Mouse (Mus musculus) intestine, embryonic 14.5 days (tissue): ENCODE data around the gene Gmppb. TPM values are rescaled to one million over a fixed set of nuclear protein-coding genes. Genes with fewer than 3 reads are reported as not detected.

ENCODE experiments used
- ATAC-seq: fragments of 200-750 bp; cut with Nextera tagmentation; replicated peaks from 2 replicates; pipeline ENCODE4 v1.8.0; 2017; ENCODE audit warnings: low read depth, moderate number of reproducible peaks, moderate TSS enrichment, moderate library complexity; ENCODE audit not compliant: low FRiP score, low TSS enrichment
- DNase-seq: peaks from one replicate; pipeline ENCODE4 v3.0.0-alpha.2; 2018; ENCODE audit warnings: low spot score
- H3K27ac ChIP-seq: fragments of 300-500 bp; sonication (generic); 2 replicates; pipeline ENCODE4 v1.5.1; 2014; ENCODE audit warnings: low read depth, mild to moderate bottlenecking, control low read depth
- H3K27me3 ChIP-seq: fragments of 300-500 bp; sonication (generic); replicated peaks from 2 replicates; pipeline ENCODE4 v1.6.1; 2014; ENCODE audit warnings: low read length, control low read depth; ENCODE audit not compliant: control insufficient read depth, insufficient read depth
- H3K36me3 ChIP-seq: fragments of 300-500 bp; sonication (generic); 2 replicates; pipeline ENCODE4 v1.6.1; 2014; ENCODE audit warnings: low read length, control low read depth; ENCODE audit not compliant: control insufficient read depth, insufficient read depth
- H3K4me1 ChIP-seq: fragments of 300-500 bp; sonication (generic); replicated peaks from 2 replicates; pipeline ENCODE4 v1.6.1; 2014; ENCODE audit warnings: low read length, control low read depth, mixed read lengths; ENCODE audit not compliant: control insufficient read depth, insufficient read depth
- H3K4me2 ChIP-seq: fragments of 300-500 bp; sonication (generic); 2 replicates; pipeline ENCODE4 v1.6.1; 2014; ENCODE audit warnings: low read length
- H3K4me3 ChIP-seq: fragments of 300-500 bp; sonication (generic); 2 replicates; pipeline ENCODE4 v1.5.1; 2014; ENCODE audit warnings: low read depth, low read length, control low read depth, mixed read lengths
- H3K9ac ChIP-seq: fragments of 300-500 bp; sonication (generic); 2 replicates; pipeline ENCODE4 v1.6.1; 2014; ENCODE audit warnings: mild to moderate bottlenecking, low read length
- H3K9me3 ChIP-seq: fragments of 300-500 bp; sonication (generic); 2 replicates; pipeline ENCODE4 v1.6.1; 2016; ENCODE audit warnings: low read length, control low read depth; ENCODE audit not compliant: control insufficient read depth
- WGBS: fragments of 180-500 bp; shearing (Covaris S2); extraction: QIAGEN DNeasy Blood & Tissue Kit; methylation state at CpG from one replicate; pipeline ENCODE4 v1.1.7; 2014; 5-methylcytosine and 5-hydroxymethylcytosine counted together
- polyA plus RNA-seq: library from polyadenylated mRNA; unstranded; fragments of >200 nt; fragmentation: Nextera tagmentation; extraction: Ambion mirVana; gene quantifications from 2 replicates; pipeline ENCODE4 v1.2.1, GENCODE M21; 2014

Gmppb gene
- polyA plus RNA-seq, 1 experiment from 2014 or later, result 33.5 TPM

DNA sequence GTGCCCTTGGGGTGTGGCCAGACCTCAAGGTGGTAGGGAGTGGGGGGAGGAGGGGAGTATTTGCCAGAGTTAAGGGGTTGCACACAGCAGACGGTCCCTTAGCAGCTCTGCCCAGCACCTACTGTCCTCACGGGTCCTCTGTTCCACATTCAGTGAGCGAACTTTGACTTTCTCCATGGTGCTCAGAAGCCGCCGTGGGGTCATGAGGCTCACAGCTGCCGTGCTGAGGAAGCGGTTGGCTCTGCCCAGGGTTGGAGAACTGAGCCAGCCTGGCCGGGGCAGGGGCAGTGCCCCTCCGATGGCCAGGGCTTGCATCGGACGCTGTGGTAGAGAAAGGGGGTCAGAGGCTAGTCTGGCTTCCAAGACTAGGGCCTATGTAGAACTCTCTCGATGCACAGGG is 14.3 kb downstream of the Gmppb start:
- Histone ChIP-seq H3K27me3 (no peaks in the 10 kb centered on the region), H3K4me1 (no peaks in the 10 kb centered on the region), H3K4me3 (no peak overlapping the region), H3K9me3 (no peaks in the 10 kb centered on the region), H3K36me3 (peaks cover 36% of the 10 kb centered on the region), H3K27ac (no peak overlapping the region), H3K4me2 (no peak overlapping the region), H3K9ac (no peak overlapping the region)
- DNase-seq, result no peak
- 85% methylated on average over 12 of the region's 12 CpGs for WGBS
- no peak for ATAC-seq

DNA sequence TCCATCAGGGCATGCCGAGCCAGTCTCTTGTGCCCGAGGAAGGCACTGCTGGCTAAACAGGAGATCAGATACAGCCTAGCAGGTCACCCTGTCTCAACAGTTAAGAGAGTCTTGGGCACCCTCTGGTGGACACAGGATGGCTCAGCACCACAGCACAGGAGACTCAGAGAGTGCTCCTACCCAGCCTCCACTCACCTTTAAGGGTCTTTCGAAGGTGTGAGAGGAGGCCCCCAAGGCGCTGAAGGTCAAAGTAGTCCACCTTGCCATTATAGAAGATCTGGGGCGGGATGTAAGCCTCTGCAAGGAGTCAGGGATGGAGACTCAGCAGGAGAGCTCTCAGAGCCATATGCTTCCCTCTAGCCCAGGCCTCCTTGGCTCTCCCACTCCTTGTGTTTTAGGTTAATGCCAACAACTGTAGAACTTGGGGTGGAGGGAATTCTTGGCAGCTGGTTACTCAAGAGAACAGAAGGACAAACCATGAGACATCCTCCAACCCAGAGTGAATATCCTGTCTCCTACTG is 16.5 kb downstream of the Gmppb start:
- 49% methylated on average over 5 of the region's 5 CpGs for WGBS
- Histone ChIP-seq H3K4me1 (no peaks in the 10 kb centered on the region), H3K36me3 (peaks cover 29% of the 10 kb centered on the region), H3K9me3 (no peaks in the 10 kb centered on the region), H3K4me2 (no peak overlapping the region), H3K27me3 (no peaks in the 10 kb centered on the region), H3K4me3 (no peak overlapping the region), H3K9ac (no peak overlapping the region), H3K27ac (no peak overlapping the region)
- peak; percentile 73 for DNase-seq
- ATAC-seq, result no peak

DNA sequence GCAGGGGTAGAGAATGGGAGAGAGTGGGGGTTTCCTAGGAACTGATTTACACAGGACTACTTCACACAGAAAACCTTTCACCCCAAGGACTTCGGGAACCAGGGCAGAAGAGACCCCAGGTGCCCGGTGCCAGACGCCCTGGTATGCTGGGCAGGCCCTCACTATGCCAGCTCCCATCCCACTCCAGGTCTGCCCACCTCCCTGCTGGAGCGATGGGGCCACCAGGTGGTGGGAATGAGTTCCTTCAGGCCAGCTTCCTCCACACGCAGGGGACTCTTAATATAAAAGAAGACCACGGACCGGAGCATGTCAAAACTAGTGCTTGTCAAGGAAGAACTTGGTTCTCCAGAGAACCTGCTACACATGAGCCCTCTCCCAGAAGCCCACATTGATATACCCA is 18.2 kb downstream of the Gmppb start:
- no peak for ATAC-seq
- 83% methylated on average over 7 of the region's 7 CpGs for WGBS
- DNase-seq, result no peak
- Histone ChIP-seq H3K27ac (no peak overlapping the region), H3K9ac (no peak overlapping the region), H3K4me3 (no peak overlapping the region), H3K27me3 (no peaks in the 10 kb centered on the region), H3K9me3 (no peaks in the 10 kb centered on the region), H3K36me3 (peaks cover 38% of the 10 kb centered on the region), H3K4me1 (no peaks in the 10 kb centered on the region), H3K4me2 (no peak overlapping the region)

DNA sequence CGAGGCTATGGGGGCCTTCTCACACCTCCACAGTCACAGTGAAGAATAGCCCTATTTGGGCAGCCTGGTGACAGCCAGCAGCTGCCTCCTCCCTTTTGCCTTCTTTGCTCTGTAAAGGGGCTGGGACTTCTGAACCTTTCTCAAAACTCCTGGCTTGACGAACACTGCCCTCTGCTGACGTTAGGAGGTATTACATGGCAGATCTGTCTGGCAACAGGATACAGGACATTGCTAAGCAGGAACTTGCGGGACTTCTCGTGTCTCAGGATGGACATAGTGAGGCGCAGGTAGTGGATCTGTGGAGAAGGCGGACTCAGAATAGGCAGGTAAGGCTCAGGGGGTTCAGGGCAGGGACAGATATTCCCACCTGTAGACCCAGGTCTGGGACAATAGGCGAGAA is 18.9 kb downstream of the Gmppb start:
- Histone ChIP-seq H3K27ac (no peak overlapping the region), H3K4me3 (no peak overlapping the region), H3K4me2 (no peak overlapping the region), H3K9ac (no peak overlapping the region), H3K4me1 (no peaks in the 10 kb centered on the region), H3K36me3 (peaks cover 32% of the 10 kb centered on the region), H3K9me3 (no peaks in the 10 kb centered on the region), H3K27me3 (no peaks in the 10 kb centered on the region)
- WGBS, result 20% methylated on average over 8 of the region's 8 CpGs
- ATAC-seq (0 out of 2 replicates have a peak, but pooled peaks have one; percentile 33), DNase-seq (peak; percentile 96)

DNA sequence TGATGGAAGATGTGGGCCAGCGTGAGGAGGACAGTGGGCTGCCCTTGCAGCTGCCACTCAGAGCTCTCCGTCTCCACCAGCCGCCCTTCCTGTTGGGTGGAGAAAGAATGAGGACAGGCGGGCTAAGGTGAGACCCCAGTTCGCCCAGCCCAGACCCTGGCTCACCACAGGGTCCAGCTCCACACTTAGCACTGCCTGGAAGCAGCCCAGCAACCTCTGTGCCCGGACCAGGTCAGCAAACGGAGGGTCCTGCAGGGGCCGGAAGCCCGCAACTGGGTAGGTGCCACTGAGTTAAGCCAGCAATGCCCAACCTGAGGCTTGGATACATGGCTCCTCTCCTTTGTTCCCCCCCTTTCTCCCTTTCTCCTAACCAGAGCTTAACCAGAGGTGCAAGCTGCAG is 20.0 kb downstream of the Gmppb start:
- Histone ChIP-seq H3K36me3 (peaks cover 21% of the 10 kb centered on the region), H3K4me2 (no peak overlapping the region), H3K27me3 (no peaks in the 10 kb centered on the region), H3K9ac (no peak overlapping the region), H3K27ac (no peak overlapping the region), H3K4me3 (no peak overlapping the region), H3K4me1 (no peaks in the 10 kb centered on the region), H3K9me3 (no peaks in the 10 kb centered on the region)
- DNase-seq (no peak), ATAC-seq (no peak)
- WGBS, result 86% methylated on average over 9 of the region's 9 CpGs

DNA sequence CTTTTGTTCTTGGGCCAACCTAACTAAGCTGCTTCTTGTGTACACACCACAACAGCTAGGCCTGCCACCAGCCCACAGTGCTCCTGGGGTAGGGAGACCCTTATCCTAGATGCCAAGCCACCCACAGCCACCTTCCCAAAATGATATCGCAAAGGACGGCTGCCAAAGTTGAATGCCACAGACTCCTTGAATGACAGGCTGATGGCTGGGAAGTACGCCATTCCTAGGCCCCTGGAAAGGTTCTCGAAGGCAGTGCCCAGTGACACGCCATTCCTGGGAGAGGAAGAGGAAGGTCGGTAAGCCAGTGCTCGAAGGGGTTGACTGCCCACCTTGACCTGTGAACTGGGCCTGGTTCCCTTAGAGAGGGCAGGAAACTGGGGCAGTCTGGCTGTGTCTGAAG is 20.5 kb downstream of the Gmppb start:
- H3K4me3 ChIP-seq, result no peak overlapping the region
- H3K27ac ChIP-seq, result no peak overlapping the region
- DNase-seq, result no peak
- H3K36me3 ChIP-seq, result peaks cover 17% of the 10 kb centered on the region; the same call in 1 of the 2 replicates
- H3K4me1 ChIP-seq, result no peaks in the 10 kb centered on the region
- ATAC-seq, result no peak
- WGBS, result 89% methylated on average over 7 of the region's 7 CpGs
- H3K27me3 ChIP-seq, result no peaks in the 10 kb centered on the region
- no peaks in the 10 kb centered on the region for H3K9me3 ChIP-seq
- H3K4me2 ChIP-seq, result no peak overlapping the region
- H3K9ac ChIP-seq, result no peak overlapping the region

DNA sequence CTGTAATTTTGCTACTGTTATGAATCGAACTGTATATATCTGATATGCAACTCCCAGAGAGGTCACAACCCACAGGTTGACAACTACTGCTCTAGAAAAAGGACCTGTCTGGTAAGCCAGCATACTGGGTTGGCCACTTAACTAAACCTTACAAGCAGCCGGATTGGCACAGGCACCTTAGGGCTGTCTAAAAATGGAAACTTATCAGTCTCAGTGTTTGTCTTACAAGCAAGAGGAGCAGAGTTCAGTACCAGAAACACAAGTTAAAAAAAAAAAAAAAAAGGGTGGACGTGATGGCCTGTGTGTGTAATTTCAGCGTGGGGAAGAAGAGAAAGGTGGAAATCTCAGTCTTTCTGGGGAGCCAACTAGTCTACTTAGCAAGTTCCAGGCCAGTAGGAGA is 22.8 kb downstream of the Gmppb start:
- Histone ChIP-seq H3K27ac (no peak overlapping the region), H3K4me2 (no peak overlapping the region), H3K4me1 (no peaks in the 10 kb centered on the region), H3K36me3 (peaks cover 17% of the 10 kb centered on the region; the same call in 1 of the 2 replicates), H3K9me3 (no peaks in the 10 kb centered on the region), H3K4me3 (no peak overlapping the region), H3K27me3 (no peaks in the 10 kb centered on the region), H3K9ac (no peak overlapping the region)
- DNase-seq, result no peak
- no peak for ATAC-seq
- WGBS, result 77% methylated on average over 4 of the region's 4 CpGs

DNA sequence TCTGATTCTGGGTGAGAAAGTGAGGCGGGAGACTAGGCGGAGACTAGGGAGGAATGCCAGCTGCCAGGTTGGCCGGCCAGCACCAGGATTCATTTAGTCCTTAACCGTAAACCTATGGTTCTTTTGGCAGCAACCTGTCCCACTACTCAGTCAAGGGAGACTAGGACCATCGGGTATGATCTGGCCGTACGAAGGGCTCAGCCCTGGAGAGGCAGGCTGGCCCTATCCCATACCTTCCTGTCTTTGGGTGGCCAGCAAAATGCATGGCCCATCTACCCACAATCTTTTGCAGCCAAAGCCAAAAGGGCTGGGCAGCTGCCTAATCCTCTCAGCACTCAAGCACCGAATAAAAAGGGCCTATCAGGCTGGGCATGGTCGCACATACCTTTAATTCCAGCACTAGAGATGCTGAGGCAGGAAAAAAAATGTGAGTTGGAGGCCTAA is 23.5 kb downstream of the Gmppb start:
- no peak for DNase-seq
- H3K27ac ChIP-seq, result 0 out of 2 replicates have a peak overlapping the region, but pooled peaks have one; percentile 2
- 56% methylated on average over 9 of the region's 9 CpGs for WGBS
- H3K4me2 ChIP-seq, result no peak overlapping the region
- no peaks in the 10 kb centered on the region for H3K27me3 ChIP-seq
- no peak overlapping the region for H3K9ac ChIP-seq
- no peaks in the 10 kb centered on the region for H3K9me3 ChIP-seq
- H3K36me3 ChIP-seq, result peaks cover 17% of the 10 kb centered on the region; the same call in 1 of the 2 replicates
- no peak for ATAC-seq
- H3K4me1 ChIP-seq, result no peaks in the 10 kb centered on the region
- no peak overlapping the region for H3K4me3 ChIP-seq

DNA sequence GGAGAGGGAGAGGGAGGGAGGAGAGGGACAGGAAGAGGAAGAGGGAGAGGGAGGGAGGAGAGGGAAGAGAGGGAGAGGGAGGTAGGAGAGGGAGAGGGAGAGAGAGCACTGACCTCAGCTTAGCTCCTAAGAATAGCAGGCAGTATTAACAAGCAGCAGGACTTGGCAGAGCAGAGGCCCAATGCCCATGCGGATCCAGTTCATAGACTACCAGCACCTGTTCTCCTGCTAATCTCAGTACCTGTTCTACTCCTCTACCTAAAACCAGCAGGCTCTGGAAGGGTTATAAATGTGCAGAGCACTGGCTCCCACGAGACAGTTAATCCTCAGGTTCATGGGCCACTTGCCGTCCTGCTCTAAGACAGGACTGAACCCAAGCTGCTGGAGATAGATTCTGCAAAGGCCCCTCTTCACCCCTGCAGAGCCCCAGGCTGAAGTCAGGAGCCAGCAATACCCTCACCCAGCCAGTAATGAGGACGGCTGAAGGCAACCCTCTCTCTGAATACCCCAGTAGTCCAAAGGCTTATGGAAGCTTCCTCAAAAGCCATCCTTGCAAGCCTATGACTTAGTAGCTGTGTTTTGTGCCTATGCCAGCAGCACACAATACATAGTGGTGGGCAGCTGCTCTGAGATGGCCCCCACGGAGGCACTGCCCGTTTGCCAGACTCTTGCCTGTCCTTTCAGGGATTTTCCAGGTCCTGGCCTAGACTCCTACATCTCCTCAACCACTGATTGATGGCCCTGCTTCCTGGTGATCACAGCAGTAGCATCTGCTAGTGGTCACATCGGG is 24.3 kb downstream of the Gmppb start:
- ATAC-seq (no peak), DNase-seq (no peak)
- H3K36me3 ChIP-seq, result peaks cover 17% of the 10 kb centered on the region; the same call in 1 of the 2 replicates
- peaks cover 6% of the 10 kb centered on the region; the same call in 1 of the 2 replicates for H3K4me1 ChIP-seq
- no peak overlapping the region for H3K27ac ChIP-seq
- no peak overlapping the region for H3K4me3 ChIP-seq
- no peak overlapping the region for H3K4me2 ChIP-seq
- no peaks in the 10 kb centered on the region for H3K9me3 ChIP-seq
- no peak overlapping the region for H3K9ac ChIP-seq
- 63% methylated on average over 7 of the region's 7 CpGs for WGBS
- no peaks in the 10 kb centered on the region for H3K27me3 ChIP-seq
